Mouse (Mus musculus) MEL (cell line): ENCODE measurements around the gene Cfap299. TPM values are rescaled to one million over a fixed set of nuclear protein-coding genes. Genes with fewer than 3 reads are reported as not detected.

Source experiments
- DNase-seq: peaks from one replicate; pipeline ENCODE4 v3.0.0; 2011; ENCODE audit warnings: low read depth, low spot score
- H3K27ac ChIP-seq: 2 replicates; pipeline ENCODE4 v1.5.1; 2012; ENCODE audit warnings: low read depth, mild to moderate bottlenecking, control low read depth, low read length, moderate library complexity; ENCODE audit not compliant: control insufficient read depth
- H3K27me3 ChIP-seq, 2 experiments: fragments of 150-350 bp in 1 of 2; sonication (generic) in 1 of 2; 2 replicates each; pipeline ENCODE4 v1.6.1; 2012; ENCODE audit warnings: low read length in 2 of 2, mild to moderate bottlenecking in 2 of 2, improper control_type of control experiment in 1 of 2, moderate library complexity in 1 of 2; ENCODE audit not compliant: insufficient read depth in 2 of 2, control insufficient read depth in 1 of 2
- H3K36me3 ChIP-seq, 2 experiments: 2 replicates each; pipeline ENCODE4 v1.6.1; 2012 to 2014; ENCODE audit warnings: low read length in 2 of 2, improper control_type of control experiment in 1 of 2, inconsistent platforms in 1 of 2, mild to moderate bottlenecking in 1 of 2; ENCODE audit not compliant: insufficient read depth in 2 of 2, control insufficient read depth in 1 of 2
- H3K4me1 ChIP-seq, 2 experiments: fragments of 150-350 bp in 1 of 2; sonication (generic) in 1 of 2; 2 replicates each; pipeline ENCODE4 v1.6.1; 2012; ENCODE audit warnings: low read length in 2 of 2, improper control_type of control experiment in 1 of 2, mild to moderate bottlenecking in 1 of 2; ENCODE audit not compliant: insufficient read depth in 2 of 2, control insufficient read depth in 1 of 2
- H3K4me3 ChIP-seq, 2 experiments: fragments of 150-350 bp in 1 of 2; sonication (generic) in 1 of 2; 2 replicates each; pipeline ENCODE4 v1.5.1; 2012; ENCODE audit warnings: low read depth in 2 of 2, low read length in 2 of 2, mild to moderate bottlenecking in 2 of 2, moderate library complexity in 2 of 2, control low read depth in 1 of 2, improper control_type of control experiment in 1 of 2; ENCODE audit not compliant: control insufficient read depth in 1 of 2, insufficient read depth in 1 of 2
- H3K79me2 ChIP-seq: 2 replicates; pipeline ENCODE4 v1.6.1; 2012; ENCODE audit warnings: mild to moderate bottlenecking, low read length, moderate library complexity; ENCODE audit not compliant: control insufficient read depth, poor library complexity, insufficient read depth
- H3K9ac ChIP-seq: 2 replicates; pipeline ENCODE4 v1.6.1; 2012; ENCODE audit warnings: low read depth, mild to moderate bottlenecking, control low read depth, low read length, moderate library complexity; ENCODE audit not compliant: control insufficient read depth, poor library complexity, severe bottlenecking
- H3K9me3 ChIP-seq: fragments of 150-350 bp; sonication (generic); replicated peaks from 2 replicates; pipeline ENCODE4 v1.6.1; 2012; ENCODE audit warnings: mild to moderate bottlenecking, low read length, improper control_type of control experiment, moderate library complexity; ENCODE audit not compliant: insufficient read depth
- CHD1 ChIP-seq: IDR thresholded peaks from 2 replicates; pipeline ENCODE4 v1.6.1; 2012; ENCODE audit warnings: low read depth, mild to moderate bottlenecking, inconsistent platforms, low read length, improper control_type of control experiment
- CTCF ChIP-seq, 3 experiments: IDR thresholded peaks in 2 of 3; conservative IDR thresholded peaks in 1 of 3; 2 replicates each; pipeline ENCODE4 v1.5.1; 2011 to 2012; ENCODE audit warnings: low read length in 3 of 3, low read depth in 2 of 3, mild to moderate bottlenecking in 2 of 3, improper control_type of control experiment in 1 of 3, inconsistent platforms in 1 of 3, mixed read lengths in 1 of 3, moderate library complexity in 1 of 3; ENCODE audit not compliant: control insufficient read depth in 1 of 3, insufficient read depth in 1 of 3, poor library complexity in 1 of 3, severe bottlenecking in 1 of 3
- ELF1 ChIP-seq: IDR thresholded peaks from 2 replicates; pipeline ENCODE4 v1.6.1; 2014; ENCODE audit warnings: low read depth, mild to moderate bottlenecking, inconsistent platforms, low read length, improper control_type of control experiment, moderate library complexity
- EP300 ChIP-seq, 2 experiments: IDR thresholded peaks; 2 replicates each; pipeline ENCODE4 v1.6.1; 2011; ENCODE audit warnings: improper control_type of control experiment in 2 of 2, low read length in 2 of 2, low read depth in 1 of 2, mild to moderate bottlenecking in 1 of 2
- GATA1 ChIP-seq: IDR thresholded peaks from 2 replicates; pipeline ENCODE4 v1.6.1; 2011; ENCODE audit warnings: low read depth, low read length, improper control_type of control experiment
- MAFK ChIP-seq: IDR thresholded peaks from 2 replicates; pipeline ENCODE4 v1.6.1; 2011; ENCODE audit warnings: low read depth, mild to moderate bottlenecking, low read length, improper control_type of control experiment, borderline replicate concordance
- MXI1 ChIP-seq: IDR thresholded peaks from 2 replicates; pipeline ENCODE4 v1.6.1; 2011; ENCODE audit warnings: mild to moderate bottlenecking, low read depth, low read length, improper control_type of control experiment
- RAD21 ChIP-seq: IDR thresholded peaks from 2 replicates; pipeline ENCODE4 v1.6.1; 2011; ENCODE audit warnings: mild to moderate bottlenecking, low read depth, low read length, improper control_type of control experiment
- RCOR1 ChIP-seq: IDR thresholded peaks from 2 replicates; pipeline ENCODE4 v1.6.1; 2012; ENCODE audit warnings: low read depth, mild to moderate bottlenecking, inconsistent platforms, low read length, improper control_type of control experiment
- SIN3A ChIP-seq: IDR thresholded peaks from 2 replicates; pipeline ENCODE4 v1.6.1; 2012; ENCODE audit warnings: low read length, improper control_type of control experiment, inconsistent platforms
- TAL1 ChIP-seq: IDR thresholded peaks from 2 replicates; pipeline ENCODE4 v1.6.1; 2012; ENCODE audit warnings: mild to moderate bottlenecking, inconsistent platforms, low read length, moderate library complexity, mixed read lengths
- UBTF ChIP-seq: IDR thresholded peaks from 2 replicates; pipeline ENCODE4 v1.6.1; 2012; ENCODE audit warnings: low read depth, mild to moderate bottlenecking, inconsistent platforms, low read length, improper control_type of control experiment, moderate library complexity, borderline replicate concordance; ENCODE audit not compliant: insufficient read depth
- USF1 ChIP-seq: IDR thresholded peaks from 2 replicates; pipeline ENCODE4 v1.6.1; 2014; ENCODE audit warnings: low read depth, mild to moderate bottlenecking, inconsistent platforms, low read length, improper control_type of control experiment, moderate library complexity
- USF2 ChIP-seq, 2 experiments: IDR thresholded peaks; 2 replicates each; pipeline ENCODE4 v1.6.1; 2011 to 2012; ENCODE audit warnings: improper control_type of control experiment in 2 of 2, low read length in 2 of 2, borderline replicate concordance in 1 of 2, inconsistent platforms in 1 of 2, low read depth in 1 of 2, mild to moderate bottlenecking in 1 of 2; ENCODE audit not compliant: insufficient read depth in 1 of 2
- ZKSCAN1 ChIP-seq: IDR thresholded peaks from 2 replicates; pipeline ENCODE4 v1.6.1; 2012; ENCODE audit warnings: low read depth, mild to moderate bottlenecking, inconsistent platforms, low read length, improper control_type of control experiment, moderate library complexity
- ZNF384 ChIP-seq: IDR thresholded peaks from 2 replicates; pipeline ENCODE4 v1.6.1; 2012; ENCODE audit warnings: low read depth, mild to moderate bottlenecking, inconsistent platforms, low read length, improper control_type of control experiment
- polyA plus RNA-seq, 2 experiments: library from polyadenylated mRNA; stranded (reverse) in 1 of 2; unstranded in 1 of 2; fragments of >175 nt in 1 of 2; fragments of >200 nt in 1 of 2; gene quantifications; 2 replicates each; pipeline versions ENCODE4 v1.2.1 to v1.2.4; 2012; ENCODE audit warnings: low replicate concordance in 2 of 2, low read depth in 1 of 2; ENCODE audit not compliant: insufficient read length in 2 of 2, insufficient read depth in 1 of 2, missing spikeins in 1 of 2
- total RNA-seq: library from RNA; depleted of rRNA; stranded (reverse); fragments of 300-350 nt; gene quantifications from 2 replicates; pipeline ENCODE4 v1.2.3, GENCODE M21; 2012

The Cfap299 gene
- total and polyA plus RNA-seq, 3 experiments: not detected

GRCm38 (mm10) chr5:98733010-98733399 lies 403.9 kb downstream of the Cfap299 start:
- no peak overlapping the region for H3K9ac ChIP-seq
- no peaks in the 10 kb centered on the region for H3K36me3 ChIP-seq
- H3K79me2 ChIP-seq: no peaks in the 10 kb centered on the region
- H3K4me3 ChIP-seq: no peak overlapping the region
- no peak for TF ChIP-seq USF1
- H3K27ac ChIP-seq: no peak overlapping the region
- H3K27me3 ChIP-seq: no peaks in the 10 kb centered on the region
- H3K4me1 ChIP-seq: no peaks in the 10 kb centered on the region
- no peak for DNase-seq
- no peaks in the 10 kb centered on the region for H3K9me3 ChIP-seq

- TF ChIP-seq SIN3A: no peak
- no peaks in the 10 kb centered on the region for H3K9me3 ChIP-seq
Measured at GRCm38 (mm10) chr5:98761858-98762652, 433.0 kb downstream of the Cfap299 start.

DNA sequence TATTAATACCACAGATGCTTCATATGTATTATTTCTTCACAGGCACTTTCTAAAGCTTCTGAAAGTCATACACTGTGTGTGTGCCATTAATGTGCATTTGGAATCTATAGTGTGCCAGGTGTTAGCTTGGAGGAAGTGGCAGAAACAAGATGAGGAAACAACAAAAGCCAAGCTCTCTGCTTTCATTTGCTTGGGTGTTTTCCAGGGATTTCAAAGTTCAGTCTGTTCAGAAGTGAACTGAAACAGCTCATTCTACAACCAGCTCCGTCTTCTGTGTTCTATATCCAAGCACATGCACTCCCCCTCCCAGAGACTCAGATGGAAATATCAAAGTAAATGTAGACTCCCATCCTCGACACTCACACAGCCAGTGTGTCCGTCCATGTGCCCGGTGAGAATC lies 449.5 kb downstream of the Cfap299 start:
- no peak for TF ChIP-seq ELF1
- no peak for TF ChIP-seq MXI1
- TF ChIP-seq ZKSCAN1: no peak
- TF ChIP-seq, all 39 proteins: peak for 0
- no peaks in the 10 kb centered on the region for H3K4me1 ChIP-seq
- DNase-seq: no peak
- no peak overlapping the region for H3K9ac ChIP-seq
- H3K36me3 ChIP-seq: no peaks in the 10 kb centered on the region
- H3K4me3 ChIP-seq: no peak overlapping the region
- no peaks in the 10 kb centered on the region for H3K9me3 ChIP-seq
- no peaks in the 10 kb centered on the region for H3K79me2 ChIP-seq
- H3K27ac ChIP-seq: no peak overlapping the region
- H3K27me3 ChIP-seq: no peaks in the 10 kb centered on the region

More at GRCm38 (mm10) chr5:98761858-98762652, 433.0 kb downstream of the Cfap299 start:
- Histone ChIP-seq H3K4me3 (no peak overlapping the region), H3K9ac (no peak overlapping the region), H3K27me3 (no peaks in the 10 kb centered on the region), H3K79me2 (no peaks in the 10 kb centered on the region), H3K27ac (no peak overlapping the region), H3K4me1 (no peaks in the 10 kb centered on the region), H3K36me3 (no peaks in the 10 kb centered on the region)
- no peak for DNase-seq

DNA sequence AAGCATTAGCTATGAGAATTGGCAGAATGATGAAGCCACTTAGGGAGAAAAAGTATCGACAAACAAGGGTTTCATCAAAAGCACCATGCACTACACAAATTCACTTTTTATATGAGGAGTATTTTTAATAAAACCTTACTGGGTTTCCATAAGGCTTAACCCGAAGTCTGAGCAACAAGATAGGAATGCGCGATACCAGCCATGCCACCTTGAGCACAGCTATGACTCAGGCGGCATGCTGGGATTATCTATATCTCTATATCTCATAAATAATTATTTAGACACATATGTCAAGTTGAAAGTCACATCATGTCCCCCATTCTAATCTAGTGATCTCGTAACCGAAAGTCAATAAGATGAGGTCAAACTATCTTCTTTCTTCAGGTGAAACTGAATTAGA lies 453.0 kb downstream of the Cfap299 start:
- Histone ChIP-seq H3K36me3 (no peaks in the 10 kb centered on the region), H3K27ac (no peak overlapping the region), H3K27me3 (no peaks in the 10 kb centered on the region), H3K4me1 (no peaks in the 10 kb centered on the region), H3K79me2 (no peaks in the 10 kb centered on the region), H3K9me3 (no peaks in the 10 kb centered on the region), H3K4me3 (no peak overlapping the region), H3K9ac (no peak overlapping the region)
- DNase-seq: no peak
- no peak for TF ChIP-seq GATA1
- TF ChIP-seq RAD21: no peak
- no peak for TF ChIP-seq USF2 (IDR thresholded peaks at IDR 0.05; ENCODE audit: borderline replicate concordance in 1 of 2, insufficient read depth in 1 of 2, low read depth in 1 of 2, low read length in 2 of 2)
- TF ChIP-seq ZNF384: no peak
- no peak for TF ChIP-seq EP300 (IDR thresholded peaks at IDR 0.05; ENCODE audit: low read depth in 1 of 2, low read length in 2 of 2)
- no peak for TF ChIP-seq ELF1
- no peak for TF ChIP-seq RCOR1
- no peak for TF ChIP-seq MAFK
- no peak for TF ChIP-seq TAL1
- no peak for TF ChIP-seq CTCF (IDR thresholded peaks at IDR 0.05 in 2 of 3, conservative IDR thresholded peaks at IDR 0.05 in 1 of 3; ENCODE audit: control insufficient read depth in 1 of 3, insufficient read depth in 1 of 3, low read depth in 2 of 3, low read length in 3 of 3, poor library complexity in 1 of 3, severe bottlenecking in 1 of 3)
- TF ChIP-seq CHD1: no peak
- no peak for TF ChIP-seq UBTF
- TF ChIP-seq SIN3A: no peak
- no peak for TF ChIP-seq USF1
